Mouse (Mus musculus) kidney, postnatal 0 days (tissue): ENCODE results near the gene Slc17a7. TPM values are rescaled to one million over a fixed set of nuclear protein-coding genes. Genes with fewer than 3 reads are reported as not detected.
A peak's percentile ranks its signal among the peaks of the same experiment; 100 is the strongest.

Experiments
- ATAC-seq: fragments of 200-750 bp; cut with Nextera tagmentation; replicated peaks from 2 replicates; pipeline ENCODE4 v1.8.0; 2017; ENCODE audit warnings: low read depth, moderate number of reproducible peaks, moderate TSS enrichment, moderate library complexity; ENCODE audit not compliant: low FRiP score
- DNase-seq: peaks from one replicate; pipeline ENCODE4 v3.0.0-alpha.2; 2016; ENCODE audit warnings: low spot score
- H3K27ac ChIP-seq: fragments of 300-500 bp; sonication (generic); 2 replicates; pipeline ENCODE4 v1.5.1; 2014; ENCODE audit warnings: mild to moderate bottlenecking
- H3K27me3 ChIP-seq: fragments of 300-500 bp; sonication (generic); 2 replicates; pipeline ENCODE4 v1.6.1; 2014; ENCODE audit warnings: low read length, mixed read lengths; ENCODE audit not compliant: insufficient read depth
- H3K36me3 ChIP-seq: fragments of 300-500 bp; sonication (generic); 2 replicates; pipeline ENCODE4 v1.6.1; 2014; ENCODE audit warnings: low read length, mixed read lengths; ENCODE audit not compliant: insufficient read depth
- H3K4me1 ChIP-seq: fragments of 300-500 bp; sonication (generic); replicated peaks from 2 replicates; pipeline ENCODE4 v1.6.1; 2014; ENCODE audit warnings: antibody characterized with exemption, low read length, mixed read lengths; ENCODE audit not compliant: insufficient read depth
- H3K4me2 ChIP-seq: fragments of 300-500 bp; sonication (generic); 2 replicates; pipeline ENCODE4 v1.6.1; 2014; ENCODE audit warnings: mild to moderate bottlenecking, low read length, moderate library complexity, mixed read lengths
- H3K4me3 ChIP-seq: fragments of 300-500 bp; sonication (generic); replicated peaks from 2 replicates; pipeline ENCODE4 v1.5.1; 2014; ENCODE audit warnings: low read depth, low read length
- H3K9ac ChIP-seq: fragments of 300-500 bp; sonication (generic); 2 replicates; pipeline ENCODE4 v1.6.1; 2014; ENCODE audit warnings: low read depth, low read length
- H3K9me3 ChIP-seq: fragments of 300-500 bp; sonication (generic); replicated peaks from 2 replicates; pipeline ENCODE4 v1.6.1; 2016; ENCODE audit warnings: low read length, inconsistent platforms, mixed read lengths
- CTCF ChIP-seq: IDR thresholded peaks from 2 replicates; pipeline ENCODE4 v1.5.1; 2016; ENCODE audit warnings: antibody characterized with exemption, low read depth, mild to moderate bottlenecking, moderate library complexity
- WGBS: fragments of 180-500 bp; shearing (Covaris S2); extraction: QIAGEN DNeasy Blood & Tissue Kit; methylation state at CpG from one replicate; pipeline ENCODE4 v1.1.7; 2014; 5-methylcytosine and 5-hydroxymethylcytosine counted together
- polyA plus RNA-seq: library from polyadenylated mRNA; unstranded; fragments of >200 nt; fragmentation: Nextera tagmentation; extraction: Ambion mirVana; gene quantifications from 2 replicates; pipeline ENCODE4 v1.2.1, GENCODE M21; 2015

Slc17a7 gene
- polyA plus RNA-seq, 1 experiment from 2014 or later, result 0.17 TPM

DNA sequence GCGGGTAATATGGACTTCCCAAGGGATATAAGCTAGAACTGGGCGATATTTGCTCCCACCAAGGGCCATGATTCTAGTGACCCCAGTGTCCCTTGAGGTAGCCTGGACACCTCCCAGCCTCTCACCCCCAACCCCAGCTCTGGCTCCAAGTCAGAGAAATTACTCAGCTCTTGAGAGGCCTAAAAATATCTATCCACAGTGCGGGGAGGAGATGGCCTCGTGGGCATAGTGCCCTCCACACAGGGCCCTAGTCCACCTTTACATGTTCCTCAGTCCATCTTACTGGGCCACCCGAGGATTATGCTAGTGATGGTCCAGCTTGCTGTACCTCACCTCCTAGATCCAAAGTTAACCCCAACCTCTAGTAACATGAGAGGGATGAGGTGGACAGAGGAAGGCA lies 1.1 kb downstream of the Slc17a7 start:
- H3K27me3 ChIP-seq, result peaks cover 54% of the 10 kb centered on the region
- TF ChIP-seq CTCF, result no peak
- no peak for DNase-seq
- H3K4me3 ChIP-seq, result no peak overlapping the region
- no peak overlapping the region for H3K9ac ChIP-seq
- peaks cover 5% of the 10 kb centered on the region; the same call in 1 of the 2 replicates for H3K4me1 ChIP-seq
- peaks cover 5% of the 10 kb centered on the region for H3K9me3 ChIP-seq
- no peak for ATAC-seq
- 0 out of 2 replicates have a peak, but pooled peaks cover 3% of the 10 kb centered on the region for H3K36me3 ChIP-seq
- no peak overlapping the region for H3K4me2 ChIP-seq
- no peak overlapping the region for H3K27ac ChIP-seq
- 64% methylated on average over 5 of the region's 5 CpGs for WGBS

DNA sequence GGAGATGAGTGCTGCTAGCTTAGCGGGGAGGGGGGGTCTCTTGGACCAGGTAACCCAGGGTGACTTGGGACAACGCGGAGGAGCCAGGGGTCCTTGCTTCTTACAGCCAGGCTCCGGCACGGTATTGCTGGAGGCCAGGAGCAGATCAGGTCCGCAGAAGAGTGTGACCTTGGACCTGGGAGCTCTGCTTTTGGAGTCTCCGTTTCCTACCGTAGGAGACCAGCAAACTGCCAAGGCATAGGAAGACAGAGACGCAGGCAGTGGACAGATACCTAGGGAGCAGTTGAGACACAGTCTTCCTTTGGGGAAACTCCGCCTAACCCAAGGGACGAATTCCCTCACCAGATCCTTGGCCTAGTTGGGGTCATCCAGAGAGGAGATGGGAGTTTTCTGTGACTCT lies 2.0 kb downstream of the Slc17a7 start:
- no peak overlapping the region for H3K27ac ChIP-seq
- WGBS, result 51% methylated on average over 11 of the region's 11 CpGs

DNA sequence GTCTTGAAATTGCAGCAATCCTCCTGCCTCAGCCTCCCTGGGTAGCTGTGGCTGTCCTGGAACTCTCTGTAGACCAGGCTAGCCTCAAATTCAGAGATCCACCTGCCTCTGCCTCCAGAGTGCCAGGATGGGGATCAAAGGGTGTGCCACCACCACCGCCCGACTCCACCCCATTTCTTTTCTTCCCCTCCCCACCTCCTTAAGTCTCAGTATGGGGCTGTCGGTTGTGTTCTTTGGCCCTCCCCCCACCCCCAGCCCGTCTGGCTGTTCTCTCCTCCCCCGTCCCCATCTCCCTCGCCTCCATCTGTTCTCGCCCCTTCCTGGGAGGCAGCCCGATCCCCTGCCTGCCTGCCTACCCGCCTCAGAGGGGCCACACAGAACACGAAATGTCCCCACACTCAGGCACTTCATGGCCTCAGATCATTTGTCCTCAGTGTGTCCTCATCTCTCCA lies 3.2 kb downstream of the Slc17a7 start:
- no peak overlapping the region for H3K4me2 ChIP-seq
- WGBS, result 26% methylated on average over 10 of the region's 10 CpGs
- no peak overlapping the region for H3K9ac ChIP-seq
- DNase-seq (no peak), ATAC-seq (no peak)
- H3K9me3 ChIP-seq, result peaks cover 10% of the 10 kb centered on the region
- no peak overlapping the region for H3K27ac ChIP-seq
- peaks cover 54% of the 10 kb centered on the region for H3K27me3 ChIP-seq
- TF ChIP-seq CTCF, result no peak
- peaks cover 5% of the 10 kb centered on the region; the same call in 1 of the 2 replicates for H3K4me1 ChIP-seq
- no peaks in the 10 kb centered on the region for H3K36me3 ChIP-seq
- no peak overlapping the region for H3K4me3 ChIP-seq

More for the DNA sequence above, 2.0 kb downstream of the Slc17a7 start:
- no peaks in the 10 kb centered on the region for H3K36me3 ChIP-seq
- no peak overlapping the region for H3K4me3 ChIP-seq
- H3K4me1 ChIP-seq, result peaks cover 5% of the 10 kb centered on the region; the same call in 1 of the 2 replicates
- ATAC-seq (no peak), DNase-seq (no peak)
- H3K27me3 ChIP-seq, result peaks cover 54% of the 10 kb centered on the region
- H3K9ac ChIP-seq, result no peak overlapping the region
- H3K9me3 ChIP-seq, result peaks cover 10% of the 10 kb centered on the region
- TF ChIP-seq CTCF, result no peak
- no peak overlapping the region for H3K4me2 ChIP-seq

DNA sequence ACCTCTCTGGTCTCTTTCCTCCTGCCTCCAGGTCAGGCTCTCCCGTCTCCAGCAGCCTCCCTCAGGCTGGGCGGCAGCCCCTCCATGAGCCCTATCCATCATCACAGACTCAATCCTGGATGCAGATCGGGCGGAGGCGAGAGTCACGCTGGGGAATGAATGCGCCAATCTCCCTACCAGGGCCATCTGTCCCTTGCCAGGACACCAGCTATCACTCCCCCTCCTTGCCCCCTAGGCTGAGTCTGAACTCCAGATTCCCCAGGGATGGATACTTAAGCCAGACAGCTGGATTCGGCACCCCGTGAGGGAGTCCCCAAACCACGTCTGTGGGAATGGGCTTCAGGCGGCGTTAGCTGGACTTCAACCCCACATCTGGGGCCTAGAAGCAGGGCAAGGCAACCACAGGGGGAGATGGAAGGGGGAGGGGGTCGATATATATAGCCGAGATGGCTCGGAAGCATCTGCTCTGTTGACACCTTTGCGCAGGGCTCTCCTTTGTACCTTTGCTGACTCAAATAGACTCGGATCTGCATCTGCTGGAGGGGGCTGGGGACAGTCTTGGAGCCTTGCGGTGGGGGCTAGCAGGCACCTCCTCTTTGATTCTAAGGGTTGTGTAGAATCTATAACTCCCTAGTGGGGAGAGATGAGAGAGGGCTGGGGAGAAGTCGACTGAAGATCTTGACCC lies 4.2 kb downstream of the Slc17a7 start:
- no peak overlapping the region for H3K9ac ChIP-seq
- H3K4me2 ChIP-seq, result no peak overlapping the region
- no peak for TF ChIP-seq CTCF
- peaks cover 5% of the 10 kb centered on the region; the same call in 1 of the 2 replicates for H3K4me1 ChIP-seq
- no peak overlapping the region for H3K4me3 ChIP-seq
- H3K9me3 ChIP-seq, result peaks cover 10% of the 10 kb centered on the region
- no peak overlapping the region for H3K27ac ChIP-seq
- DNase-seq (no peak), ATAC-seq (no peak)
- WGBS, result 4% methylated on average over 19 of the region's 19 CpGs
- no peaks in the 10 kb centered on the region for H3K36me3 ChIP-seq
- H3K27me3 ChIP-seq, result peaks cover 51% of the 10 kb centered on the region

DNA sequence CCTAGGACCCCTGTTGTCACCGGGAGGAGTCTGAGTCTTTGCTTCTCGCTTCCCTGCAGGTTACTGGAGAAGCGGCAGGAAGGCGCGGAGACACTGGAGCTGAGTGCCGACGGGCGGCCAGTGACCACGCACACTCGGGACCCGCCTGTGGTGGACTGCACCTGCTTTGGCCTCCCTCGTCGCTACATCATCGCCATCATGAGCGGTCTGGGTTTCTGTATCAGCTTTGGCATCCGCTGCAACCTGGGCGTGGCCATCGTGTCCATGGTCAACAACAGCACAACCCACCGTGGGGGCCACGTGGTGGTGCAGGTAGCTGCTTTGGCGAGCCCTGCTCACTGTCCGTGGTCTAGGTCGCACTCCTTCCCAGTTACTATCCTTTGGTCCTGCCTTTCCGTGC lies 4.9 kb downstream of the Slc17a7 start:
- Histone ChIP-seq H3K27me3 (peaks cover 47% of the 10 kb centered on the region), H3K36me3 (no peaks in the 10 kb centered on the region), H3K9me3 (peaks cover 10% of the 10 kb centered on the region), H3K4me2 (no peak overlapping the region), H3K27ac (no peak overlapping the region), H3K4me3 (no peak overlapping the region), H3K9ac (0 out of 2 replicates have a peak overlapping the region, but pooled peaks have one; percentile 18), H3K4me1 (peaks cover 3% of the 10 kb centered on the region; the same call in 1 of the 2 replicates)
- DNase-seq (no peak), ATAC-seq (no peak)
- 6% methylated on average over 24 of the region's 24 CpGs for WGBS
- TF ChIP-seq CTCF, result no peak

DNA sequence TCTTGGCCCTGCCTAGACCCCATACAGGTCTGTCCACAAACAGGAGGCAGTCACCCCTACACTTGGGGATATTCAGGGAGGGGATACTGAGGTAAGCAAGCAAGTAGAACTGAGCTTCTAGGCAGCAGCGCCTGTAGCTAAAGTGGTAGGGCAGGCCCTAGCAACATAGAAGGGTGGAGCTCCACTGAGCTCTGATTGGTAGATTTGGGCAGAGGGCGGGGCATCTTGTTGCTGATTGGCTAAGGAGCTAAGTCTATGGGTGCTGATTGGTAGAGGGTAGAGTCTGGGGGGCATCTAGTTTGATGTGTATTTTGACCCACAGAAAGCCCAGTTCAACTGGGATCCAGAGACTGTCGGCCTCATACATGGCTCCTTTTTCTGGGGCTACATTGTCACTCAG lies 5.7 kb downstream of the Slc17a7 start:
- WGBS, result 91% methylated on average over 3 of the region's 3 CpGs
- no peaks in the 10 kb centered on the region for H3K4me1 ChIP-seq
- TF ChIP-seq CTCF, result no peak
- peaks cover 45% of the 10 kb centered on the region for H3K27me3 ChIP-seq
- no peak overlapping the region for H3K4me2 ChIP-seq
- H3K36me3 ChIP-seq, result no peaks in the 10 kb centered on the region
- no peak overlapping the region for H3K4me3 ChIP-seq
- H3K9me3 ChIP-seq, result peaks cover 10% of the 10 kb centered on the region
- no peak overlapping the region for H3K27ac ChIP-seq
- H3K9ac ChIP-seq, result no peak overlapping the region
- DNase-seq (no peak), ATAC-seq (no peak)
